Mouse (Mus musculus): Measurements from ENCODE around the gene Efhd2.

DNA sequence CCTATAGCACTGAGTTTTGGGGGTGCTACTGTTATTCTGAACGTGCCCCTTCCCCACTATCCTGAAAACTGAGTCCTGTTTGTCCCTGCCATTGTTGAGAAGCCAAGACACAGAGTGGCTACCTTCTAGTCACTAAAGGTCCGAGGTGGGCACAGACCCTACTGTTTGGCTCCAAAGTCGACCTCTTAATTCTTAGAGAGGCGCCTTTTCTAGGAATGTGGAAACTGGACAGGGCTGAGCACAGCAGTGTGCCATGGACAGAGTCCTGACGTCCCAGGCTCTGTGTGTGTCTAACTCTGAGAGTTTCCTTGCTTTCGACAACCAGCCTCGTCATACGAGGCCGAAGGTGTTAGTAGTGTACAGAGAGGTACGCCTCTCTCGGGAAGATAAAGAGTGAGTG, 25.7 kb upstream of the Efhd2 start:
- TF ChIP-seq CTCF (IDR thresholded peaks at IDR 0.05; ENCODE audit: borderline replicate concordance, extremely low read depth, insufficient read depth, insufficient read length) (no peak), POLR2A (IDR thresholded peaks at IDR 0.05; ENCODE audit: borderline replicate concordance, extremely low read depth, insufficient read depth, insufficient read length, poor library complexity, severe bottlenecking) (no peak)
